Mouse (Mus musculus) sigmoid colon, adult 10 weeks (tissue): Measurements from ENCODE around the gene Hspa14. TPM values are rescaled to one million over a fixed set of nuclear protein-coding genes. Genes with fewer than 3 reads are reported as not detected.

Experiments used
- polyA plus RNA-seq: library from polyadenylated mRNA; stranded (reverse); fragments of 350-450 nt; fragmentation: Illumina TruSeq; extraction: RNeasy Lipid Tissue Mini Kit (QIAGEN cat#74804); gene quantifications from one replicate; pipeline ENCODE4 v1.2.3, GENCODE M21; 2014; ENCODE audit warnings: low read depth, low replicate concordance

The Hspa14 gene
- 53.2 TPM for polyA plus RNA-seq

DNA sequence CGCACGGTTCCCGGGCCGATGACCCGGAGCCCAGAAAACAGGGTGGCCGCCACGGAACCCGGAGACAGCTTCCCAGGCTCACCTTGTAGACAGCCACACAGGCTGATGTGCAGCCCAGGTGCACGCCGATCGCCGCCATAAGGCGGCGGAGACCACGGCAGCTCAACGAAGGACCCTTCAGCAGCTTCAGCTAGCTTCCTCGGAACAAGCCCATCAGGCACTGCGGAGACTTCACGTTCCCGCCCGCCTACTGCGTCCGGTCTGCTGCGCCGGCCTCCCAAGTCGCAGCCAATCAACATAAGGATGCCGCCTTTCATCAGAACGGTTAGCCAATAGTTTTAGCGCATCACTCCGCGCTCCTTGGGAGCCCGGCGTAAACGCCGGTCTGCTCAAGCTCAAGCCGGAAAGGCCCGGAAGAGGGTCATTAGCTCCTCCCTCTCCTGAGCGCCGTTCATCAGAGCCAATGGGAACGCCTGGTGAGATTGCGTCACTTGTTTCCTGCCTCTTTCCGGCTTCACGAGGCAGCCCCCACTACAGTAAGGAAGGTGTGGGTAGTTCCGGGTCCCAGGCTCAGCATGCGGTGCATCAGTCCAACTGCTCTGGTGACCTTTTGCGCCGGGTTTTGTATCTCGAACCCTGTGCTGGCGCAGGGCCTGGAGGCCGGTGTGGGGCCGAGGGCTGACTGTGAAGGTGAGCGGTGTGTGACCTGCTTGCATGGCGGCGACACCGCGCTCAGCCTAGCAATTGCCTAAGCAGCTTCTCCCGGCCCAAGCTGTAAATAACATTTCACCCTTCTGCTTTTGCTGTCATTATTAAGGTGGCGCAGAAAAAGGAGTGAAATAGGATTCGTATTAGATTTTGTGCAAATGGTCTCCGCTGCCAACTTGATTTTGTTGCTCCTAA, at the start of gene Hspa14, which contains the start of the genes Gm45902 and Cdnf:
Gene Hspa14 (minus strand): TSS at position 263 of the 903 bp plus-strand sequence.
Gene Gm45902 (minus strand): TSS at position 239 of the 903 bp plus-strand sequence.
Gene Cdnf (plus strand): TSS at position 479 of the 903 bp plus-strand sequence.

DNA sequence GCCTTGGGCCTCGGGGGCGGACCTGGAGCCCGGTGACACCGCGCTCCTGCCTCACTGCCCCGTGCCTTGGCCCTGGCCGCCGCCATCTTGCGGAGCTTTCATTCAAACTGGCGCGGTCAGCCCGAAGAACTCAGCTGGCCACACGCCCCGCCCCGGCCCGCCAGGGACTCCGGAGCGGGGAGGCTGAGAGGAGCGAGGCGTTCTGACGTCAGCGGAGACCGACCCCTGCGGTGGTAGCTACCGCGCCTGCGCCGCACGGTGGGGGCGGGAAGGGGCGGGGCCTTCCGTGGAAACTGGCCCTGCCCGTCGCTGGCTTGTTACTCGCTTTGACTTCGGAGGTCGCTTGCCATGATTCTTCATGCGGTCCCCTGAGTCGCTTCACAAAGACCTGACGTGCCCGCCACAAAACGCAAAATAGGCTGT, 37.7 kb downstream of the Hspa14 start, which contains the start of gene Suv39h2:
Gene Suv39h2 (minus strand): TSS at position 171 of the 423 bp plus-strand sequence.

Other genes starting within 250 kb of the Hspa14 start
- gene Nmt2, start 228.6 kb downstream of the Hspa14 start, polyA plus RNA-seq: 55.2 TPM
- gene Rpp38, start 180.2 kb downstream of the Hspa14 start, polyA plus RNA-seq: 13.1 TPM
- gene Acbd7, start 176.6 kb downstream of the Hspa14 start, polyA plus RNA-seq: not detected
- not detected for gene Olah, start 115.6 kb downstream of the Hspa14 start, polyA plus RNA-seq
- not detected for gene Meig1, start 90.2 kb downstream of the Hspa14 start, polyA plus RNA-seq
- 25.6 TPM for gene Dclre1c, start 88.7 kb downstream of the Hspa14 start, polyA plus RNA-seq
- gene Suv39h2, start 37.8 kb downstream of the Hspa14 start, polyA plus RNA-seq: 5.5 TPM
- 2.2 TPM for gene Gm45902, start within 50 bp of the Hspa14 start, polyA plus RNA-seq
- gene Cdnf, start 216 bp upstream of the Hspa14 start, polyA plus RNA-seq: 3.3 TPM
- gene Fam107b, start 57.7 kb upstream of the Hspa14 start, polyA plus RNA-seq: 314 TPM